Mouse (Mus musculus) forebrain, postnatal 0 days (tissue): ENCODE data around the gene Nudt12. TPM values are rescaled to one million over a fixed set of nuclear protein-coding genes. Genes with fewer than 3 reads are reported as not detected.

Experiments
- ATAC-seq: fragments of 200-750 bp; cut with Nextera tagmentation; 2 replicates; pipeline ENCODE4 v1.8.0; 2017; ENCODE audit warnings: mild to moderate bottlenecking, moderate library complexity
- DNase-seq: peaks from one replicate; pipeline ENCODE4 v3.0.0-alpha.2; 2015
- H3K27ac ChIP-seq: fragments of 300-500 bp; sonication (generic); 2 replicates; pipeline ENCODE4 v1.5.1; 2014; ENCODE audit warnings: low read depth, mild to moderate bottlenecking, antibody characterized with exemption, low read length, moderate library complexity, mixed read lengths
- H3K27me3 ChIP-seq: fragments of 300-500 bp; sonication (generic); 2 replicates; pipeline ENCODE4 v1.6.1; 2014; ENCODE audit warnings: mild to moderate bottlenecking, low read length, mixed read lengths; ENCODE audit not compliant: insufficient read depth
- H3K36me3 ChIP-seq: fragments of 300-500 bp; sonication (generic); 2 replicates; pipeline ENCODE4 v1.6.1; 2014; ENCODE audit warnings: mild to moderate bottlenecking, moderate library complexity; ENCODE audit not compliant: insufficient read depth
- H3K4me1 ChIP-seq: fragments of 300-500 bp; sonication (generic); 2 replicates; pipeline ENCODE4 v1.6.1; 2014; ENCODE audit warnings: antibody characterized with exemption; ENCODE audit not compliant: insufficient read depth
- H3K4me2 ChIP-seq: fragments of 300-500 bp; sonication (generic); 2 replicates; pipeline ENCODE4 v1.6.1; 2014; ENCODE audit warnings: low read depth, mild to moderate bottlenecking, moderate library complexity
- H3K4me3 ChIP-seq: fragments of 300-500 bp; sonication (generic); 2 replicates; pipeline ENCODE4 v1.5.1; 2014; ENCODE audit warnings: low read depth, low read length, mixed read lengths
- H3K9ac ChIP-seq: fragments of 300-500 bp; sonication (generic); 2 replicates; pipeline ENCODE4 v1.6.1; 2014; ENCODE audit warnings: mild to moderate bottlenecking
- H3K9me3 ChIP-seq: fragments of 300-500 bp; sonication (generic); 2 replicates; pipeline ENCODE4 v1.6.1; 2016; ENCODE audit warnings: low read length
- CTCF ChIP-seq: sonication (generic); IDR thresholded peaks from 2 replicates; pipeline ENCODE4 v1.5.1; 2016; ENCODE audit warnings: antibody characterized with exemption, control low read depth, low read depth
- WGBS: fragments of 180-500 bp; shearing (Covaris S2); extraction: QIAGEN DNeasy Blood & Tissue Kit; methylation state at CpG from one replicate; pipeline ENCODE4 v1.1.7; 2014; 5-methylcytosine and 5-hydroxymethylcytosine counted together
- polyA plus RNA-seq: library from polyadenylated mRNA; unstranded; fragments of >200 nt; fragmentation: Nextera tagmentation; extraction: Ambion mirVana; gene quantifications from 2 replicates; pipeline ENCODE4 v1.2.1, GENCODE M21; 2015
- total RNA-seq: library from RNA; depleted of rRNA; stranded (reverse); fragments of >200 nt; gene quantifications from 2 replicates; pipeline ENCODE4 v1.2.3, GENCODE M21; 2014; rRNA removed

Gene Nudt12
- total and polyA plus RNA-seq, 2 experiments from 2014 or later, result 2.5 to 4.2 TPM

DNA sequence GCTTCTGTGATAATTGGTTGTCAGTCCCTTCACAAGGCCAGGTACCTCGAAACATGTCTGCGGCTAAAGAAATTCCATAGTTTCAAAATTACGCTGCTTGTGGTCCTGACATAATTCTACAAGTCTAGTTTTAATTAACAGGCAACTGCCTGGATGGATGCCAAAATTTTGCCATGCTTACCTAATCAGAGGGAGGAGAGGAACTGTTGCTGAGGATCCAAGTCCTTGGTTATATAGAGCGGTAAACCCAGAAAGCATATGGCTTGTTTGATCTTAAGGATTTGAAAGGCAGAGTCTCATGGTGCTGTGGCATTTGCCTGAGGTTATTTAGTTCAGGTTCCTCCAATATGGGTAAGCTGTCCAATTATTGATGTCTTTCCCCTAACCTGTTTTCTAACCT lies 5.5 kb upstream of the Nudt12 start:
- no peak for DNase-seq
- no peak overlapping the region for H3K9ac ChIP-seq

DNA sequence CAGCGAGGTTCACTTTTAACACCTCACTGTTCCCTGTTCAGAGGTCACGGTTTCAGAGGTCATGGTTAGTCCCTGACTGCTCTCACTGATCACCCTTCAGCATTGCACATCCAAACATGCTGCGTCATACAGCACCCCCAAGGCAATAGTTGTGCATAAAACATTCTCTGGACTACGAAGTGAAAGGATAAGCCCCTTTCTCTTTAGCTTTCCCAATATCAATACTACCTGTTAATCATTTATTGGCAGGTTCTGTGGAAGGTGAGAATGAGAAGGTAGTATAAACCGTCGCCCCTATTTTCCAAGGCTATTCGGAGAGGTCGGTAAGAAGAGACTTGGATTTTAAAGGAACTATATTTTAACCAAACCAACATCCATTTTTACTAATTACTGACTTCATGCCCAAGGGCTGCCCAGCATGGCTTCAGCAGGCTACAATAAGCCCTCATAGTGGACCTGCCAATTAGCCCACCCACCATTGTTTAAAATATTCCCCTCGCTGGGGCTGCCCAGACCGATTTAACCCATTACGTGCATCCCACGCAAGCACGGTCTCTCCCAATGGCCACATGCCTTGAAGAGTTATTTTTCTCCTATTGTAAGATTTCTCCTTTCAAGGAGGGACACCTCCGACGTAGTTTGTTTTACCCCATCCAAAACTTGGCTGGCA lies 616 bp downstream of the Nudt12 start:
- peak; percentile 11 for DNase-seq
- ATAC-seq, result peak; percentile 70
- Histone ChIP-seq H3K27ac (no peak overlapping the region), H3K27me3 (no peaks in the 10 kb centered on the region), H3K4me3 (peak overlapping the region; percentile 55), H3K9ac (peak overlapping the region; percentile 34), H3K4me1 (no peaks in the 10 kb centered on the region), H3K36me3 (no peaks in the 10 kb centered on the region), H3K9me3 (no peaks in the 10 kb centered on the region), H3K4me2 (peak overlapping the region; percentile 57)
- WGBS, result 3% methylated on average over 15 of the region's 15 CpGs
- TF ChIP-seq CTCF, result no peak

More for the DNA sequence above, 5.5 kb upstream of the Nudt12 start:
- H3K36me3 ChIP-seq, result no peaks in the 10 kb centered on the region
- no peak for TF ChIP-seq CTCF
- no peak overlapping the region for H3K4me2 ChIP-seq
- ATAC-seq, result no peak
- no peak overlapping the region for H3K27ac ChIP-seq
- no peak overlapping the region for H3K4me3 ChIP-seq
- WGBS, result 56% methylated on average over 4 of the region's 4 CpGs
- no peaks in the 10 kb centered on the region for H3K9me3 ChIP-seq
- H3K27me3 ChIP-seq, result no peaks in the 10 kb centered on the region
- no peaks in the 10 kb centered on the region for H3K4me1 ChIP-seq

DNA sequence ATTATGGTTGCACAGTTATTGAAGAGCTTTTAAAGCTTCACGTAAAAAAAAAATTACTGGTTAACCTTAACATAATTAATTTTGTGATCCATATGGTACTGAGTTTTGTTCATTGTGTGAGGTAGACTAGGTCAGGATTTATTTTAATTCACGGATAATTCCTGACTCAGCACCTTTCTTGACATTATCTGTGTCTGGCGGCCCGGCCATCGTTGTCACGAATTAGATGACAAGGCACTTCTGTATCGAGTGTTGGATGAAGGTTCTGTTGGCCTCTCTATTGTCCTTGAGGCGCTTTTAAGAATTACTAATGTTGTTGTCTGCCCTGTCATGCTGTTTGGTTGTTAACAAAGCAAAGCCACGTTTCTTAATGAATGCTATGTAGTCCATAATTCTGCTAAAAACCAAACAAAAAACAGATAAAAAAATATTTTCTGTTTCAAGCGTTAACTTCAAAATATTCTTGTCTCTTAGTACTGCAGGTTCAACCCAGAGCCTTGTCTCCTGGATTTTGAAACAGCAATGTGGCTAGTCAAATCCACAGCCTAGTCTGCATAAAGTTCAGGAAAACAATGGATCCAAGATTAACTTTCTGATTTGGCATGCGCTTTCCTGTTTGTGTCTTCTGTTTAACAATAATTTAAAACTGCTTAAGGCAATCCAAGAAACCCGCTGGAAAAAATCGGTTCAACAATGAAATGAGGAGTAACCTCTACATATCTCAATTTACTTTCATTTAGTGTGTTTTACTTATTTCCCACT lies 1.4 kb downstream of the Nudt12 start:
- DNase-seq (no peak), ATAC-seq (no peak)
- no peak overlapping the region for H3K4me3 ChIP-seq
- H3K9ac ChIP-seq, result no peak overlapping the region
- no peak overlapping the region for H3K27ac ChIP-seq
- no peaks in the 10 kb centered on the region for H3K27me3 ChIP-seq
- no peak for TF ChIP-seq CTCF
- no peaks in the 10 kb centered on the region for H3K4me1 ChIP-seq
- no peaks in the 10 kb centered on the region for H3K36me3 ChIP-seq
- whole genome bisulfite sequencing, result 54% methylated on average over 13 of the region's 13 CpGs
- no peak overlapping the region; the same call in 1 of the 2 replicates for H3K4me2 ChIP-seq
- no peaks in the 10 kb centered on the region for H3K9me3 ChIP-seq

- Histone ChIP-seq H3K9me3 (no peaks in the 10 kb centered on the region), H3K27me3 (no peaks in the 10 kb centered on the region), H3K27ac (no peak within 1 kb of the TSS), H3K36me3 (no peaks in the 10 kb centered on the region), H3K4me2 (no peak within 1 kb of the TSS), H3K4me1 (no peaks in the 10 kb centered on the region), H3K9ac (no peak within 1 kb of the TSS), H3K4me3 (no peak within 1 kb of the TSS)
- no peak for DNase-seq
- ATAC-seq, result no peak
- WGBS, result 75% methylated on average over 6 of the region's 6 CpGs
- no peak for TF ChIP-seq CTCF
Observed at GRCm38 (mm10) chr17:58991275-58991674, 21.9 kb downstream of the Nudt12 start, which contains the start of gene Pdzph1. Gene Pdzph1 (minus strand): TSS chr17:58991375.

DNA sequence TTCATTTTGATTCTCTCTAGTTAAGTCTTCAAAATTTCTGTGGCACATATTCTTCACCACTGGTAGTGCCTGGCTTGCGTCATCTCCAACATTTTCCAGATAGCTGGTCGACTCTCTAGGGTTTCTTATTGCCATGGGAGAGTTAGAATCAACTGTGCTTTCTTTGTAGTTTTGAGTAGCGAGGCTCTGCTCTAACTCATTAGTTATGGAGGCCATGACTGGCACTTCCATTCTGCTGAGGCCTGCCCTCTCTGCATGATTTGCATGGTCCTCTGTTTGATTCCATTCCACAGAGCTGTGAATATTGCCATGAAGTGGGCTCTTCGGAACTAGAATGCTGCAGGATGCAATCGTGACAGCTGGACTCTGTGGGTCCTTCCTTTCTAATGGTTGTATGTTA lies 39.9 kb downstream of the Nudt12 start:
- WGBS, result 51% methylated on average over 5 of the region's 5 CpGs

DNA sequence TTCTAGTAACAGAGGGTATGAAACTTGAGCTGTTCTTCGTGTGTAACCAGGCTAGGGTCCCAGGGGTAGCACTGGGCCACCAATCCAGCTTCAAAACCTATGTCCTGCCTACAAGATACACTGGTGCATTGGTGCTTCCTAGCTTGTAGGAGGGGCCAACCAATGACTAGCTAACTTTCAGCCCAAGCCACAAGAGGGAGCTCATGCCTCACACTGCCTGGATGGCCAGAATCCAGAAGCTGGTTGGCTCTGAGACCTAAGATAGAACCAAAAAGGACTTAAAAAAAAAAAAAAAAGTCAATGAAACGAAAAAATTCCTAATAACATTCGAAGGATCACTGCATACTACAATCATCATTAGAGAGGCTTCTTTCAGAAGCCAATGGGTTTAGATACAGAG lies 53.3 kb downstream of the Nudt12 start:
- no peak overlapping the region for H3K27ac ChIP-seq
- no peaks in the 10 kb centered on the region for H3K36me3 ChIP-seq
- H3K27me3 ChIP-seq, result no peaks in the 10 kb centered on the region
- DNase-seq (peak; percentile 2), ATAC-seq (no peak)
- no peak for TF ChIP-seq CTCF
- H3K4me2 ChIP-seq, result no peak overlapping the region
- no peaks in the 10 kb centered on the region for H3K4me1 ChIP-seq
- WGBS, result 35% methylated on average over 3 of the region's 3 CpGs
- no peaks in the 10 kb centered on the region for H3K9me3 ChIP-seq
- no peak overlapping the region for H3K9ac ChIP-seq
- H3K4me3 ChIP-seq, result no peak overlapping the region

More for the DNA sequence above, 39.9 kb downstream of the Nudt12 start:
- no peaks in the 10 kb centered on the region for H3K9me3 ChIP-seq
- no peak for ATAC-seq
- H3K36me3 ChIP-seq, result no peaks in the 10 kb centered on the region
- H3K9ac ChIP-seq, result no peak overlapping the region
- no peak overlapping the region for H3K4me3 ChIP-seq
- H3K4me2 ChIP-seq, result no peak overlapping the region
- no peak for TF ChIP-seq CTCF
- no peak overlapping the region for H3K27ac ChIP-seq
- no peaks in the 10 kb centered on the region for H3K27me3 ChIP-seq
- DNase-seq, result no peak
- H3K4me1 ChIP-seq, result no peaks in the 10 kb centered on the region

DNA sequence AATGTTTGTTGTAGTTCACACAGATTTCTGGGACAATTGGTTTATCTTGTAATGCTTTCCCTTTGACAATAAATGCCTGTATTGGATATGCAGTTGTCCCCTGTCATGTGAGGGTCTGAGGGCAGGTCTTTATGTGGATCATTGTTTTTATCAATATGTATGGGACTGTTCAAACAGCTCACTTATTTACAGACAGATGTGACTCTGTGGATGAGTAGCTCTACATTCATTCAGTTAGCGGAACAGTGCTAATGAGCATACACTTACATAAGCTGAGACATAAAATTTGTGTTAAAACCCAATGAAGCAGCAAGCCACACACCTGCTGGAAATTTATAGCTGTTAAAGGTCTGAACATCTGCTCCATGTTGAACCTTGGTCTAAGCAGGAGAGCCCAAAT lies 56.1 kb downstream of the Nudt12 start:
- H3K27me3 ChIP-seq, result no peaks in the 10 kb centered on the region
- WGBS, result 80% methylated on average over 1 of the region's 1 CpGs
- no peak for TF ChIP-seq CTCF
- no peak overlapping the region for H3K4me2 ChIP-seq
- DNase-seq (no peak), ATAC-seq (no peak)
- H3K4me3 ChIP-seq, result no peak overlapping the region
- H3K4me1 ChIP-seq, result no peaks in the 10 kb centered on the region
- no peak overlapping the region for H3K27ac ChIP-seq
- no peak overlapping the region for H3K9ac ChIP-seq
- H3K36me3 ChIP-seq, result no peaks in the 10 kb centered on the region
- no peaks in the 10 kb centered on the region for H3K9me3 ChIP-seq

Other genes starting within 250 kb of the Nudt12 start
- gene Pdzph1, start 22.0 kb downstream of the Nudt12 start, total RNA-seq, result 2.3 and 5.3 TPM in 2 replicates
- 6.9 and 8.3 TPM in 2 replicates for gene Pdzph1, start 22.0 kb downstream of the Nudt12 start, polyA plus RNA-seq